Mouse (Mus musculus): Measurements from ENCODE around the gene Ppp4r1. TPM values are rescaled to one million over a fixed set of nuclear protein-coding genes. Genes with fewer than 3 reads are reported as not detected.

The Ppp4r1 gene
- polyA plus RNA-seq, 1 experiment from 2014 or later: 14.2 TPM

GRCm38 (mm10) chr17:65749803-65750202, 32.6 kb upstream of the Ppp4r1 start:
- no peak overlapping the region for H3K27ac ChIP-seq (replicated peaks)
- H3K4me1 ChIP-seq (replicated peaks; ENCODE audit: control insufficient read depth, insufficient read depth): no peaks in the 10 kb centered on the region
- no peak overlapping the region for H3K4me3 ChIP-seq (ENCODE audit: low read depth, low read length)
- DNase-seq (ENCODE audit: low spot score) (no peak), ATAC-seq (ENCODE audit: low FRiP score, low TSS enrichment) (no peak)
- H3K9ac ChIP-seq (ENCODE audit: low read length): no peak overlapping the region
- no peak for TF ChIP-seq EP300 (optimal IDR thresholded peaks at IDR 0.05)
- no peak for TF ChIP-seq CTCF (IDR thresholded peaks at IDR 0.05; ENCODE audit: low read depth)
- no peak overlapping the region for H3K4me2 ChIP-seq (replicated peaks; ENCODE audit: low read depth)
- no peaks in the 10 kb centered on the region for H3K9me3 ChIP-seq (ENCODE audit: control insufficient read depth, low read length)
- H3K36me3 ChIP-seq (ENCODE audit: control insufficient read depth, insufficient read depth, low read length): no peaks in the 10 kb centered on the region
- 92% methylated on average over 7 of the region's 7 CpGs for WGBS
- H3K27me3 ChIP-seq (ENCODE audit: control insufficient read depth, insufficient read depth, low read length): no peaks in the 10 kb centered on the region

- DNase-seq (ENCODE audit: low spot score): peak; percentile 44
- H3K4me1 ChIP-seq (replicated peaks; ENCODE audit: control insufficient read depth, insufficient read depth): no peaks in the 10 kb centered on the region
- ATAC-seq (ENCODE audit: low FRiP score, low TSS enrichment): no peak
- no peaks in the 10 kb centered on the region for H3K9me3 ChIP-seq (ENCODE audit: control insufficient read depth, low read length)
- H3K4me3 ChIP-seq (ENCODE audit: low read depth, low read length): no peak overlapping the region
- H3K4me2 ChIP-seq (replicated peaks; ENCODE audit: low read depth): no peak overlapping the region
- no peak for TF ChIP-seq EP300 (optimal IDR thresholded peaks at IDR 0.05)
- TF ChIP-seq CTCF (IDR thresholded peaks at IDR 0.05; ENCODE audit: low read depth): peak; percentile 61
- H3K27me3 ChIP-seq (ENCODE audit: control insufficient read depth, insufficient read depth, low read length): no peaks in the 10 kb centered on the region
- H3K36me3 ChIP-seq (ENCODE audit: control insufficient read depth, insufficient read depth, low read length): no peaks in the 10 kb centered on the region
- no peak overlapping the region for H3K9ac ChIP-seq (ENCODE audit: low read length)
- no peak overlapping the region for H3K27ac ChIP-seq (replicated peaks)
Measured at GRCm38 (mm10) chr17:65750301-65750700, 32.1 kb upstream of the Ppp4r1 start.

- H3K4me2 ChIP-seq (replicated peaks; ENCODE audit: low read depth): no peak overlapping the region
- no peaks in the 10 kb centered on the region for H3K27me3 ChIP-seq (ENCODE audit: control insufficient read depth, insufficient read depth, low read length)
- H3K36me3 ChIP-seq (ENCODE audit: control insufficient read depth, insufficient read depth, low read length): no peaks in the 10 kb centered on the region
- no peak for ATAC-seq (ENCODE audit: low FRiP score, low TSS enrichment)
- no peak overlapping the region for H3K9ac ChIP-seq (ENCODE audit: low read length)
- no peak overlapping the region for H3K4me3 ChIP-seq (ENCODE audit: low read depth, low read length)
- WGBS: 94% methylated on average over 6 of the region's 6 CpGs
- no peaks in the 10 kb centered on the region for H3K4me1 ChIP-seq (replicated peaks; ENCODE audit: control insufficient read depth, insufficient read depth)
- no peaks in the 10 kb centered on the region for H3K9me3 ChIP-seq (ENCODE audit: control insufficient read depth, low read length)
- no peak overlapping the region for H3K27ac ChIP-seq (replicated peaks)
- TF ChIP-seq EP300 (optimal IDR thresholded peaks at IDR 0.05): no peak
- TF ChIP-seq CTCF (IDR thresholded peaks at IDR 0.05; ENCODE audit: low read depth): no peak
- DNase-seq (ENCODE audit: low spot score): no peak
Measured at GRCm38 (mm10) chr17:65753130-65753529, 29.2 kb upstream of the Ppp4r1 start.

GRCm38 (mm10) chr17:65755857-65756256, 26.5 kb upstream of the Ppp4r1 start:
- DNase-seq (ENCODE audit: low spot score) (no peak), ATAC-seq (ENCODE audit: low FRiP score, low TSS enrichment) (no peak)
- Histone ChIP-seq H3K4me2 (replicated peaks; ENCODE audit: low read depth) (no peak overlapping the region), H3K9me3 (ENCODE audit: control insufficient read depth, low read length) (no peaks in the 10 kb centered on the region), H3K4me1 (replicated peaks; ENCODE audit: control insufficient read depth, insufficient read depth) (no peaks in the 10 kb centered on the region), H3K27ac (replicated peaks) (no peak overlapping the region), H3K27me3 (ENCODE audit: control insufficient read depth, insufficient read depth, low read length) (no peaks in the 10 kb centered on the region), H3K4me3 (ENCODE audit: low read depth, low read length) (no peak overlapping the region), H3K36me3 (ENCODE audit: control insufficient read depth, insufficient read depth, low read length) (no peaks in the 10 kb centered on the region), H3K9ac (ENCODE audit: low read length) (no peak overlapping the region)
- no peak for TF ChIP-seq CTCF (IDR thresholded peaks at IDR 0.05; ENCODE audit: low read depth)
- 93% methylated on average over 3 of the region's 3 CpGs for WGBS

- Histone ChIP-seq H3K4me2 (replicated peaks; ENCODE audit: low read depth) (no peak overlapping the region), H3K36me3 (ENCODE audit: control insufficient read depth, insufficient read depth, low read length) (no peaks in the 10 kb centered on the region), H3K9ac (ENCODE audit: low read length) (no peak overlapping the region), H3K27me3 (ENCODE audit: control insufficient read depth, insufficient read depth, low read length) (no peaks in the 10 kb centered on the region), H3K27ac (replicated peaks) (no peak overlapping the region), H3K9me3 (ENCODE audit: control insufficient read depth, low read length) (no peaks in the 10 kb centered on the region), H3K4me3 (ENCODE audit: low read depth, low read length) (no peak overlapping the region), H3K4me1 (replicated peaks; ENCODE audit: control insufficient read depth, insufficient read depth) (no peaks in the 10 kb centered on the region)
- TF ChIP-seq CTCF (IDR thresholded peaks at IDR 0.05; ENCODE audit: low read depth): no peak
- TF ChIP-seq EP300 (optimal IDR thresholded peaks at IDR 0.05): no peak
- 76% methylated on average over 6 of the region's 6 CpGs for WGBS
- no peak for DNase-seq (ENCODE audit: low spot score)
- no peak for ATAC-seq (ENCODE audit: low FRiP score, low TSS enrichment)
Measured at GRCm38 (mm10) chr17:65757150-65757549, 25.2 kb upstream of the Ppp4r1 start.

- Histone ChIP-seq H3K9ac (ENCODE audit: low read length) (no peak overlapping the region), H3K4me2 (replicated peaks; ENCODE audit: low read depth) (no peak overlapping the region), H3K4me1 (replicated peaks; ENCODE audit: control insufficient read depth, insufficient read depth) (no peaks in the 10 kb centered on the region), H3K27me3 (ENCODE audit: control insufficient read depth, insufficient read depth, low read length) (no peaks in the 10 kb centered on the region), H3K9me3 (ENCODE audit: control insufficient read depth, low read length) (no peaks in the 10 kb centered on the region), H3K36me3 (ENCODE audit: control insufficient read depth, insufficient read depth, low read length) (no peaks in the 10 kb centered on the region), H3K4me3 (ENCODE audit: low read depth, low read length) (no peak overlapping the region), H3K27ac (replicated peaks) (no peak overlapping the region)
- 96% methylated on average over 14 of the region's 14 CpGs for WGBS
- ATAC-seq (ENCODE audit: low FRiP score, low TSS enrichment) (no peak), DNase-seq (ENCODE audit: low spot score) (no peak)
- no peak for TF ChIP-seq CTCF (IDR thresholded peaks at IDR 0.05; ENCODE audit: low read depth)
- TF ChIP-seq EP300 (optimal IDR thresholded peaks at IDR 0.05): no peak
Measured at GRCm38 (mm10) chr17:65763221-65763620, 19.2 kb upstream of the Ppp4r1 start.

Data from stomach, postnatal 0 days (tissue).